Mouse (Mus musculus) liver, embryonic 14.5 days (tissue): ENCODE results near the gene Rasgef1b. TPM values are rescaled to one million over a fixed set of nuclear protein-coding genes. Genes with fewer than 3 reads are reported as not detected.

Experiments
- ATAC-seq: fragments of 200-750 bp; cut with Nextera tagmentation; 2 replicates; pipeline ENCODE4 v1.8.0; 2017; ENCODE audit warnings: moderate number of reproducible peaks, mild to moderate bottlenecking, moderate library complexity; ENCODE audit not compliant: insufficient read depth
- DNase-seq, 3 experiments: peaks; one replicate each; pipeline ENCODE4 v3.0.0-alpha.2; 2012 to 2013; ENCODE audit warnings: low read depth in 3 of 3, low spot score in 3 of 3
- H3K27ac ChIP-seq: fragments of 300-500 bp; sonication (generic); 2 replicates; pipeline ENCODE4 v1.5.1; 2014; ENCODE audit warnings: moderate library complexity, mild to moderate bottlenecking, control low read depth, inconsistent platforms
- H3K27me3 ChIP-seq: fragments of 300-500 bp; sonication (generic); 2 replicates; pipeline ENCODE4 v1.6.1; 2014; ENCODE audit warnings: mild to moderate bottlenecking, low read length, moderate library complexity; ENCODE audit not compliant: control insufficient read depth, insufficient read depth
- H3K36me3 ChIP-seq: fragments of 300-500 bp; sonication (generic); replicated peaks from 2 replicates; pipeline ENCODE4 v1.6.1; 2014; ENCODE audit warnings: low read depth; ENCODE audit not compliant: control insufficient read depth, insufficient read depth
- H3K4me1 ChIP-seq, 2 experiments: fragments of 200-500 bp in 1 of 2; fragments of 300-500 bp in 1 of 2; sonication (generic) in 1 of 2; replicated peaks; 2 replicates each; pipeline ENCODE4 v1.6.1; 2012 to 2014; ENCODE audit warnings: antibody characterized with exemption in 1 of 2, inconsistent platforms in 1 of 2, low read length in 1 of 2; ENCODE audit not compliant: control insufficient read depth in 2 of 2, insufficient read depth in 2 of 2
- H3K4me2 ChIP-seq: fragments of 300-500 bp; sonication (generic); 2 replicates; pipeline ENCODE4 v1.6.1; 2014; ENCODE audit warnings: low read depth, mild to moderate bottlenecking, control low read depth, moderate library complexity
- H3K4me3 ChIP-seq, 2 experiments: fragments of 200-500 bp in 1 of 2; fragments of 300-500 bp in 1 of 2; sonication (generic) in 1 of 2; 2 replicates each; pipeline ENCODE4 v1.5.1; 2012 to 2014; ENCODE audit warnings: low read depth in 2 of 2, low read length in 2 of 2, mild to moderate bottlenecking in 2 of 2, control low read depth in 1 of 2, inconsistent platforms in 1 of 2, moderate library complexity in 1 of 2; ENCODE audit not compliant: insufficient read depth in 1 of 2
- H3K9ac ChIP-seq: fragments of 300-500 bp; sonication (generic); replicated peaks from 2 replicates; pipeline ENCODE4 v1.6.1; 2014; ENCODE audit warnings: mild to moderate bottlenecking, control low read depth, moderate library complexity
- H3K9me3 ChIP-seq: fragments of 300-500 bp; sonication (generic); 2 replicates; pipeline ENCODE4 v1.6.1; 2016; ENCODE audit warnings: low read length, mixed read lengths; ENCODE audit not compliant: control insufficient read depth
- CTCF ChIP-seq: IDR thresholded peaks from 2 replicates; pipeline ENCODE4 v1.5.1; 2016; ENCODE audit warnings: antibody characterized with exemption, low read depth, control low read depth
- EP300 ChIP-seq: IDR thresholded peaks from 2 replicates; pipeline ENCODE4 v1.6.1; 2016; ENCODE audit warnings: antibody characterized with exemption, low read depth
- WGBS: fragments of 180-500 bp; shearing (Covaris S2); extraction: QIAGEN DNeasy Blood & Tissue Kit; methylation state at CpG from one replicate; pipeline ENCODE4 v1.1.7; 2014; ENCODE audit not compliant: insufficient replicate concordance; 5-methylcytosine and 5-hydroxymethylcytosine counted together
- polyA plus RNA-seq, 2 experiments: library from polyadenylated mRNA; depleted of rRNA in 1 of 2; stranded (reverse) in 1 of 2; unstranded in 1 of 2; fragments of >200 nt; fragmentation: Nextera tagmentation in 1 of 2; extraction: Ambion mirVana in 1 of 2; gene quantifications; 2 replicates each; pipeline versions ENCODE4 v1.2.1 to v1.2.3; 2012 to 2014

Rasgef1b gene
- polyA plus RNA-seq, 2 experiments = 2.8 to 4.2 TPM

- Histone ChIP-seq H3K27me3 (no peaks in the 10 kb centered on the region), H3K4me1 (peaks cover 0 to 25% of the 10 kb centered on the region in 2 experiments; a peak in 2 of 4 replicates), H3K9ac (no peak overlapping the region), H3K4me2 (no peak overlapping the region), H3K9me3 (no peaks in the 10 kb centered on the region), H3K4me3 (no peak overlapping the region), H3K27ac (no peak overlapping the region), H3K36me3 (no peaks in the 10 kb centered on the region)
- 63% methylated on average over 17 of the region's 17 CpGs for WGBS
- ATAC-seq (peak; percentile 83), DNase-seq (peak in 1 of 3 experiments; percentile 28)
- TF ChIP-seq CTCF (no peak), EP300 (no peak)
These were observed 341.5 kb downstream of the Rasgef1b start for GRCm38 (mm10) chr5:99387185-99387981.

- H3K27me3 ChIP-seq = no peaks in the 10 kb centered on the region
- H3K27ac ChIP-seq = no peak overlapping the region
- DNase-seq (no peak), ATAC-seq (no peak)
- H3K4me2 ChIP-seq = no peak overlapping the region
- H3K9ac ChIP-seq = no peak overlapping the region
- no peak for TF ChIP-seq CTCF
- peaks cover 0 to 25% of the 10 kb centered on the region in 2 experiments; a peak in 2 of 4 replicates for H3K4me1 ChIP-seq
- WGBS = 55% methylated on average over 14 of the region's 14 CpGs
- H3K36me3 ChIP-seq = no peaks in the 10 kb centered on the region
- H3K9me3 ChIP-seq = no peaks in the 10 kb centered on the region
- no peak overlapping the region for H3K4me3 ChIP-seq
These were observed 342.5 kb downstream of the Rasgef1b start for GRCm38 (mm10) chr5:99386246-99386845.

GRCm38 (mm10) chr5:99385737-99386136 is 343.1 kb downstream of the Rasgef1b start:
- H3K36me3 ChIP-seq = no peaks in the 10 kb centered on the region
- TF ChIP-seq EP300 (no peak), CTCF (no peak)
- no peak overlapping the region for H3K9ac ChIP-seq
- H3K27me3 ChIP-seq = no peaks in the 10 kb centered on the region
- WGBS = 64% methylated on average over 8 of the region's 8 CpGs
- H3K4me1 ChIP-seq = peaks cover 0 to 25% of the 10 kb centered on the region in 2 experiments; a peak in 2 of 4 replicates
- no peak overlapping the region for H3K27ac ChIP-seq
- DNase-seq = no peak
- ATAC-seq = no peak
- no peak overlapping the region for H3K4me2 ChIP-seq
- no peaks in the 10 kb centered on the region for H3K9me3 ChIP-seq
- no peak overlapping the region for H3K4me3 ChIP-seq

- Histone ChIP-seq H3K9ac (no peak overlapping the region), H3K4me3 (no peak overlapping the region), H3K9me3 (no peaks in the 10 kb centered on the region), H3K4me2 (no peak overlapping the region), H3K27ac (no peak overlapping the region), H3K27me3 (no peaks in the 10 kb centered on the region), H3K4me1 (peaks cover 0 to 27% of the 10 kb centered on the region in 2 experiments; a peak in 2 of 4 replicates), H3K36me3 (no peaks in the 10 kb centered on the region)
- TF ChIP-seq CTCF (no peak), EP300 (no peak)
- ATAC-seq (no peak), DNase-seq (no peak)
- 52% methylated on average over 1 of the region's 1 CpGs for WGBS
These were observed 343.8 kb downstream of the Rasgef1b start for GRCm38 (mm10) chr5:99385090-99385489.

GRCm38 (mm10) chr5:99383783-99384281 is 345.0 kb downstream of the Rasgef1b start:
- Histone ChIP-seq H3K27ac (no peak overlapping the region), H3K36me3 (no peaks in the 10 kb centered on the region), H3K4me3 (no peak overlapping the region), H3K27me3 (no peaks in the 10 kb centered on the region), H3K4me1 (peaks cover 0 to 24% of the 10 kb centered on the region in 2 experiments; a peak in 2 of 4 replicates), H3K4me2 (no peak overlapping the region), H3K9ac (no peak overlapping the region), H3K9me3 (no peaks in the 10 kb centered on the region)
- WGBS = 63% methylated on average over 13 of the region's 13 CpGs
- TF ChIP-seq EP300 (no peak), CTCF (no peak)
- ATAC-seq = no peak
- DNase-seq = no peak
